Mouse (Mus musculus) MEL (cell line): Measurements from ENCODE around the gene Sdsl. TPM values are rescaled to one million over a fixed set of nuclear protein-coding genes. Genes with fewer than 3 reads are reported as not detected.

ENCODE experiments used
- DNase-seq: peaks from one replicate; pipeline ENCODE4 v3.0.0; 2011; ENCODE audit warnings: low read depth, low spot score
- H3K27ac ChIP-seq: 2 replicates; pipeline ENCODE4 v1.5.1; 2012; ENCODE audit warnings: low read depth, mild to moderate bottlenecking, control low read depth, low read length, moderate library complexity; ENCODE audit not compliant: control insufficient read depth
- H3K27me3 ChIP-seq, 2 experiments: fragments of 150-350 bp in 1 of 2; sonication (generic) in 1 of 2; 2 replicates each; pipeline ENCODE4 v1.6.1; 2012; ENCODE audit warnings: low read length in 2 of 2, mild to moderate bottlenecking in 2 of 2, improper control_type of control experiment in 1 of 2, moderate library complexity in 1 of 2; ENCODE audit not compliant: insufficient read depth in 2 of 2, control insufficient read depth in 1 of 2
- H3K36me3 ChIP-seq, 2 experiments: 2 replicates each; pipeline ENCODE4 v1.6.1; 2012 to 2014; ENCODE audit warnings: low read length in 2 of 2, improper control_type of control experiment in 1 of 2, inconsistent platforms in 1 of 2, mild to moderate bottlenecking in 1 of 2; ENCODE audit not compliant: insufficient read depth in 2 of 2, control insufficient read depth in 1 of 2
- H3K4me1 ChIP-seq, 2 experiments: fragments of 150-350 bp in 1 of 2; sonication (generic) in 1 of 2; 2 replicates each; pipeline ENCODE4 v1.6.1; 2012; ENCODE audit warnings: low read length in 2 of 2, improper control_type of control experiment in 1 of 2, mild to moderate bottlenecking in 1 of 2; ENCODE audit not compliant: insufficient read depth in 2 of 2, control insufficient read depth in 1 of 2
- H3K4me3 ChIP-seq, 2 experiments: fragments of 150-350 bp in 1 of 2; sonication (generic) in 1 of 2; 2 replicates each; pipeline ENCODE4 v1.5.1; 2012; ENCODE audit warnings: low read depth in 2 of 2, low read length in 2 of 2, mild to moderate bottlenecking in 2 of 2, moderate library complexity in 2 of 2, control low read depth in 1 of 2, improper control_type of control experiment in 1 of 2; ENCODE audit not compliant: control insufficient read depth in 1 of 2, insufficient read depth in 1 of 2
- H3K79me2 ChIP-seq: 2 replicates; pipeline ENCODE4 v1.6.1; 2012; ENCODE audit warnings: mild to moderate bottlenecking, low read length, moderate library complexity; ENCODE audit not compliant: control insufficient read depth, poor library complexity, insufficient read depth
- H3K9ac ChIP-seq: 2 replicates; pipeline ENCODE4 v1.6.1; 2012; ENCODE audit warnings: low read depth, mild to moderate bottlenecking, control low read depth, low read length, moderate library complexity; ENCODE audit not compliant: control insufficient read depth, poor library complexity, severe bottlenecking
- H3K9me3 ChIP-seq: fragments of 150-350 bp; sonication (generic); replicated peaks from 2 replicates; pipeline ENCODE4 v1.6.1; 2012; ENCODE audit warnings: mild to moderate bottlenecking, low read length, improper control_type of control experiment, moderate library complexity; ENCODE audit not compliant: insufficient read depth
- CHD1 ChIP-seq: IDR thresholded peaks from 2 replicates; pipeline ENCODE4 v1.6.1; 2012; ENCODE audit warnings: low read depth, mild to moderate bottlenecking, inconsistent platforms, low read length, improper control_type of control experiment
- CHD2 ChIP-seq: IDR thresholded peaks from 2 replicates; pipeline ENCODE4 v1.6.1; 2011; ENCODE audit warnings: low read length, improper control_type of control experiment
- E2F4 ChIP-seq: IDR thresholded peaks from 2 replicates; pipeline ENCODE4 v1.6.1; 2011; ENCODE audit warnings: low read depth, low read length, improper control_type of control experiment, borderline replicate concordance
- ELF1 ChIP-seq: IDR thresholded peaks from 2 replicates; pipeline ENCODE4 v1.6.1; 2014; ENCODE audit warnings: low read depth, mild to moderate bottlenecking, inconsistent platforms, low read length, improper control_type of control experiment, moderate library complexity
- ETS1 ChIP-seq: IDR thresholded peaks from 2 replicates; pipeline ENCODE4 v1.6.1; 2012; ENCODE audit warnings: low read depth, mild to moderate bottlenecking, inconsistent platforms, low read length, improper control_type of control experiment, moderate library complexity
- GABPA ChIP-seq: IDR thresholded peaks from 2 replicates; pipeline ENCODE4 v1.6.1; 2012; ENCODE audit warnings: low read depth, mild to moderate bottlenecking, inconsistent platforms, low read length, improper control_type of control experiment, moderate library complexity
- GATA1 ChIP-seq: IDR thresholded peaks from 2 replicates; pipeline ENCODE4 v1.6.1; 2011; ENCODE audit warnings: low read depth, low read length, improper control_type of control experiment
- HCFC1 ChIP-seq: IDR thresholded peaks from 2 replicates; pipeline ENCODE4 v1.6.1; 2012; ENCODE audit warnings: low read depth, mild to moderate bottlenecking, inconsistent platforms, low read length, improper control_type of control experiment, moderate library complexity
- KAT2A ChIP-seq: conservative IDR thresholded peaks from 2 replicates; pipeline ENCODE4 v1.6.1; 2012; ENCODE audit warnings: low read depth, low read length, improper control_type of control experiment, inconsistent platforms
- MAFK ChIP-seq: IDR thresholded peaks from 2 replicates; pipeline ENCODE4 v1.6.1; 2011; ENCODE audit warnings: low read depth, mild to moderate bottlenecking, low read length, improper control_type of control experiment, borderline replicate concordance
- MEF2A ChIP-seq: IDR thresholded peaks from 2 replicates; pipeline ENCODE4 v1.6.1; 2014; ENCODE audit warnings: low read depth, mild to moderate bottlenecking, inconsistent platforms, low read length, improper control_type of control experiment; ENCODE audit not compliant: poor library complexity, insufficient replicate concordance, severe bottlenecking; ENCODE audit errors: extremely low read depth
- MXI1 ChIP-seq: IDR thresholded peaks from 2 replicates; pipeline ENCODE4 v1.6.1; 2011; ENCODE audit warnings: mild to moderate bottlenecking, low read depth, low read length, improper control_type of control experiment
- MYB ChIP-seq: IDR thresholded peaks from 2 replicates; pipeline ENCODE4 v1.6.1; 2011; ENCODE audit warnings: mild to moderate bottlenecking, low read depth, low read length, improper control_type of control experiment
- MYC ChIP-seq: IDR thresholded peaks from 2 replicates; pipeline ENCODE4 v1.6.1; 2011; ENCODE audit warnings: low read depth, mild to moderate bottlenecking, low read length, improper control_type of control experiment, moderate library complexity
- NRF1 ChIP-seq: IDR thresholded peaks from 2 replicates; pipeline ENCODE4 v1.6.1; 2014; ENCODE audit warnings: low read depth, mild to moderate bottlenecking, inconsistent platforms, low read length, improper control_type of control experiment, moderate library complexity; ENCODE audit not compliant: poor library complexity, insufficient read depth, severe bottlenecking
- POLR2A ChIP-seq, 2 experiments: IDR thresholded peaks; 2 replicates each; pipeline ENCODE4 v1.6.1; 2011 to 2012; ENCODE audit warnings: low read length in 2 of 2, mild to moderate bottlenecking in 2 of 2, control low read depth in 1 of 2, improper control_type of control experiment in 1 of 2, low read depth in 1 of 2, moderate library complexity in 1 of 2; ENCODE audit not compliant: control insufficient read depth in 1 of 2, insufficient read depth in 1 of 2, poor library complexity in 1 of 2
- POLR2AphosphoS2 ChIP-seq: IDR thresholded peaks from 2 replicates; pipeline ENCODE4 v1.6.1; 2011; ENCODE audit warnings: low read length, improper control_type of control experiment
- RAD21 ChIP-seq: IDR thresholded peaks from 2 replicates; pipeline ENCODE4 v1.6.1; 2011; ENCODE audit warnings: mild to moderate bottlenecking, low read depth, low read length, improper control_type of control experiment
- RCOR1 ChIP-seq: IDR thresholded peaks from 2 replicates; pipeline ENCODE4 v1.6.1; 2012; ENCODE audit warnings: low read depth, mild to moderate bottlenecking, inconsistent platforms, low read length, improper control_type of control experiment
- SIN3A ChIP-seq: IDR thresholded peaks from 2 replicates; pipeline ENCODE4 v1.6.1; 2012; ENCODE audit warnings: low read length, improper control_type of control experiment, inconsistent platforms
- SMC3 ChIP-seq: IDR thresholded peaks from 2 replicates; pipeline ENCODE4 v1.6.1; 2011; ENCODE audit warnings: low read depth, low read length, improper control_type of control experiment
- TAL1 ChIP-seq: IDR thresholded peaks from 2 replicates; pipeline ENCODE4 v1.6.1; 2012; ENCODE audit warnings: mild to moderate bottlenecking, inconsistent platforms, low read length, moderate library complexity, mixed read lengths
- TBP ChIP-seq: IDR thresholded peaks from 2 replicates; pipeline ENCODE4 v1.8.0; 2011; ENCODE audit warnings: low read depth, low read length, improper control_type of control experiment
- USF1 ChIP-seq: IDR thresholded peaks from 2 replicates; pipeline ENCODE4 v1.6.1; 2014; ENCODE audit warnings: low read depth, mild to moderate bottlenecking, inconsistent platforms, low read length, improper control_type of control experiment, moderate library complexity
- USF2 ChIP-seq, 2 experiments: IDR thresholded peaks; 2 replicates each; pipeline ENCODE4 v1.6.1; 2011 to 2012; ENCODE audit warnings: improper control_type of control experiment in 2 of 2, low read length in 2 of 2, borderline replicate concordance in 1 of 2, inconsistent platforms in 1 of 2, low read depth in 1 of 2, mild to moderate bottlenecking in 1 of 2; ENCODE audit not compliant: insufficient read depth in 1 of 2
- ZC3H11A ChIP-seq: IDR thresholded peaks from 2 replicates; pipeline ENCODE4 v1.6.1; 2012; ENCODE audit warnings: low read depth, mild to moderate bottlenecking, inconsistent platforms, low read length, improper control_type of control experiment
- ZMIZ1 ChIP-seq: IDR thresholded peaks from 2 replicates; pipeline ENCODE4 v1.6.1; 2012; ENCODE audit warnings: low read depth, mild to moderate bottlenecking, inconsistent platforms, low read length, improper control_type of control experiment, moderate library complexity
- ZNF384 ChIP-seq: IDR thresholded peaks from 2 replicates; pipeline ENCODE4 v1.6.1; 2012; ENCODE audit warnings: low read depth, mild to moderate bottlenecking, inconsistent platforms, low read length, improper control_type of control experiment
- polyA plus RNA-seq, 2 experiments: library from polyadenylated mRNA; stranded (reverse) in 1 of 2; unstranded in 1 of 2; fragments of >175 nt in 1 of 2; fragments of >200 nt in 1 of 2; gene quantifications; 2 replicates each; pipeline versions ENCODE4 v1.2.1 to v1.2.4; 2012; ENCODE audit warnings: low replicate concordance in 2 of 2, low read depth in 1 of 2; ENCODE audit not compliant: insufficient read length in 2 of 2, insufficient read depth in 1 of 2, missing spikeins in 1 of 2
- total RNA-seq: library from RNA; depleted of rRNA; stranded (reverse); fragments of 300-350 nt; gene quantifications from 2 replicates; pipeline ENCODE4 v1.2.3, GENCODE M21; 2012

Gene Sdsl
- total and polyA plus RNA-seq, 3 experiments, result 12.1 to 21.0 TPM; not detected in 1

- H3K4me3 ChIP-seq, result no peak overlapping the region
- H3K9ac ChIP-seq, result no peak overlapping the region
- no peaks in the 10 kb centered on the region for H3K9me3 ChIP-seq
- no peaks in the 10 kb centered on the region for H3K27me3 ChIP-seq
- no peak for TF ChIP-seq RAD21
- no peak for TF ChIP-seq ZMIZ1
- no peak for TF ChIP-seq KAT2A
- no peak for TF ChIP-seq GABPA
- TF ChIP-seq MYC, result no peak
- no peak for TF ChIP-seq E2F4
- no peak for TF ChIP-seq MYB
- TF ChIP-seq ELF1, result no peak
- TF ChIP-seq NRF1, result no peak
- TF ChIP-seq USF2 (IDR thresholded peaks at IDR 0.05; ENCODE audit: borderline replicate concordance in 1 of 2, insufficient read depth in 1 of 2, low read depth in 1 of 2, low read length in 2 of 2), result no peak
- no peak for TF ChIP-seq TAL1
- no peak for TF ChIP-seq ZC3H11A
- no peak for TF ChIP-seq HCFC1
- TF ChIP-seq CHD1, result no peak
- no peak for TF ChIP-seq SMC3
- no peak for TF ChIP-seq MXI1
- no peak for TF ChIP-seq CHD2
- TF ChIP-seq TBP, result no peak
- no peak for TF ChIP-seq RCOR1
- no peak overlapping the region for H3K27ac ChIP-seq
- DNase-seq, result no peak
- H3K4me1 ChIP-seq, result no peaks in the 10 kb centered on the region
- H3K79me2 ChIP-seq, result no peaks in the 10 kb centered on the region
- no peaks in the 10 kb centered on the region for H3K36me3 ChIP-seq
Observed at GRCm38 (mm10) chr5:120429692-120430091, 42.9 kb downstream of the Sdsl start.

GRCm38 (mm10) chr5:120428990-120429389 is 43.6 kb downstream of the Sdsl start:
- no peaks in the 10 kb centered on the region for H3K79me2 ChIP-seq
- no peak for TF ChIP-seq RAD21
- TF ChIP-seq TBP, result no peak
- TF ChIP-seq GATA1, result no peak
- TF ChIP-seq SIN3A, result no peak
- no peak for TF ChIP-seq TAL1
- TF ChIP-seq ZNF384, result no peak
- no peak for TF ChIP-seq USF1
- TF ChIP-seq ZMIZ1, result no peak
- TF ChIP-seq MEF2A, result no peak
- TF ChIP-seq MYB, result no peak
- no peak for TF ChIP-seq ETS1
- no peak for TF ChIP-seq MAFK
- no peak for TF ChIP-seq CHD2
- no peak for TF ChIP-seq MXI1
- TF ChIP-seq POLR2AphosphoS2, result no peak
- no peak for TF ChIP-seq POLR2A (IDR thresholded peaks at IDR 0.05; ENCODE audit: control insufficient read depth in 1 of 2, insufficient read depth in 1 of 2, low read depth in 1 of 2, low read length in 2 of 2, poor library complexity in 1 of 2)
- TF ChIP-seq MYC, result no peak
- TF ChIP-seq HCFC1, result no peak
- TF ChIP-seq RCOR1, result no peak
- H3K27ac ChIP-seq, result no peak overlapping the region

More at GRCm38 (mm10) chr5:120428990-120429389, 43.6 kb downstream of the Sdsl start:
- H3K4me1 ChIP-seq, result no peaks in the 10 kb centered on the region
- H3K27me3 ChIP-seq, result no peaks in the 10 kb centered on the region
- DNase-seq, result no peak
- no peak overlapping the region for H3K4me3 ChIP-seq
- no peaks in the 10 kb centered on the region for H3K9me3 ChIP-seq
- no peaks in the 10 kb centered on the region for H3K36me3 ChIP-seq
- H3K9ac ChIP-seq, result no peak overlapping the region
